Mouse (Mus musculus) urinary bladder, postnatal 25 days (tissue): ENCODE data around the gene Lrguk.
A peak's percentile ranks its signal among the peaks of the same experiment; 100 is the strongest.

Source experiments
- DNase-seq: peaks from one replicate; pipeline ENCODE4 v3.0.0; 2022; ENCODE audit warnings: low spot score

The Lrguk gene

GRCm38 (mm10) chr6:34176111-34176863, 147.0 kb downstream of the Lrguk start:
- no peak for DNase-seq

DNA sequence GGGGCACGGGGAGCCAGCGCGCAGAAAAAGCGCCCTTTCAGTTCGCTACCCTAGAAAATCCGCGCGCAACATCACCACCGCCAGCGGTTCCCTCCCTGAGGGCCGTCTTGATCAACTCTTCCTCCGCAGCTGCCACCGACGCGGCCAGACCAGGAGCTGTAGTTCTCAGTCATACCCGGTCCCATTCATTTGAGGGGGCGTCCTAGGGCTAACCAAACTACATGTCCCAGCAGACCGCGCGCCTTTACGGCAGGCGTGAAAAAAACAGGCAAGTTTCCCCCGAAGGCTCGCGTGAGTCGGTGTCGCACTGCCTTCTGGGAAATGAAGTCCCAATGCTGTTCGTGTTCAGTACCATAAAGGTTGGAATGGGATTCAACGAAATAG, 147.6 kb downstream of the Lrguk start, which contains the start of gene Slc35b4:
Slc35b4 (minus strand) TSS at position 248 of the 384 bp plus-strand sequence.
- DNase-seq = peak; percentile 83

- no peak for DNase-seq
Measured at GRCm38 (mm10) chr6:34179007-34179406, 149.8 kb downstream of the Lrguk start.

GRCm38 (mm10) chr6:34179911-34180310, 150.7 kb downstream of the Lrguk start:
- no peak for DNase-seq

- DNase-seq = no peak
Measured at GRCm38 (mm10) chr6:34181961-34182360, 152.7 kb downstream of the Lrguk start.

- DNase-seq = no peak
Measured at GRCm38 (mm10) chr6:34183326-34183725, 154.1 kb downstream of the Lrguk start.
